Mouse (Mus musculus) CH12.LX (cell line): ENCODE data around the gene Pde4d. TPM values are rescaled to one million over a fixed set of nuclear protein-coding genes. Genes with fewer than 3 reads are reported as not detected.
"Not testable (repeated sequence)": the region's sequence is repeated elsewhere in the genome, so short reads cannot be mapped to it uniquely, and the experiment has no call there.

Experiments used
- DNase-seq: peaks from one replicate; pipeline ENCODE4 v3.0.0-alpha.2; 2013; ENCODE audit errors: extremely low read depth
- H3K27ac ChIP-seq: 2 replicates; pipeline ENCODE4 v1.5.1; 2012; ENCODE audit warnings: low read depth, mild to moderate bottlenecking, control low read depth, moderate library complexity; ENCODE audit not compliant: insufficient read depth
- H3K27me3 ChIP-seq: replicated peaks from 2 replicates; pipeline ENCODE3; 2012; ENCODE audit warnings: inconsistent platforms
- H3K36me3 ChIP-seq, 2 experiments: replicated peaks in 1 of 2; 2 replicates each; pipeline versions ENCODE3 to v1.6.1; 2012; ENCODE audit warnings: inconsistent platforms in 1 of 2, low read length in 1 of 2, mild to moderate bottlenecking in 1 of 2, mixed read lengths in 1 of 2, moderate library complexity in 1 of 2; ENCODE audit not compliant: control insufficient read depth in 1 of 2, insufficient read depth in 1 of 2
- H3K4me1 ChIP-seq, 2 experiments: 2 replicates each; pipeline ENCODE4 v1.6.1; 2012; ENCODE audit warnings: inconsistent platforms in 1 of 2, moderate library complexity in 1 of 2; ENCODE audit not compliant: insufficient read depth in 2 of 2, control insufficient read depth in 1 of 2
- H3K4me2 ChIP-seq: 2 replicates; pipeline ENCODE4 v1.6.1; 2012; ENCODE audit warnings: low read depth, mild to moderate bottlenecking, control low read depth; ENCODE audit not compliant: poor library complexity, insufficient read depth, severe bottlenecking
- H3K4me3 ChIP-seq, 3 experiments: fragments of 150-350 bp in 1 of 3; sonication (generic) in 1 of 3; replicated peaks in 1 of 3; 2 replicates each; pipeline versions ENCODE3 to v1.5.1; 2011 to 2012; ENCODE audit warnings: low read depth in 2 of 3, low read length in 2 of 3, mild to moderate bottlenecking in 2 of 3, moderate library complexity in 2 of 3, control low read depth in 1 of 3, improper control_type of control experiment in 1 of 3, inconsistent platforms in 1 of 3, mixed read lengths in 1 of 3; ENCODE audit not compliant: poor library complexity in 1 of 3
- H3K79me2 ChIP-seq: replicated peaks from 2 replicates; pipeline ENCODE4 v1.6.1; 2012; ENCODE audit warnings: mild to moderate bottlenecking, moderate library complexity; ENCODE audit not compliant: control insufficient read depth, poor library complexity, insufficient read depth, severe bottlenecking; ENCODE audit errors: extremely low read depth
- H3K9ac ChIP-seq: 2 replicates; pipeline ENCODE4 v1.6.1; 2012; ENCODE audit warnings: low read depth, mild to moderate bottlenecking, control low read depth, moderate library complexity; ENCODE audit not compliant: insufficient read depth
- H3K9me3 ChIP-seq: replicated peaks from 2 replicates; pipeline ENCODE3; 2012; ENCODE audit warnings: low read length, inconsistent platforms, mixed read lengths
- BHLHE40 ChIP-seq: IDR thresholded peaks from 2 replicates; pipeline ENCODE4 v1.6.1; 2011; ENCODE audit warnings: mild to moderate bottlenecking, low read depth, low read length, improper control_type of control experiment
- CTCF ChIP-seq, 2 experiments: IDR thresholded peaks in 1 of 2; conservative IDR thresholded peaks in 1 of 2; 2 replicates each; pipeline ENCODE4 v1.5.1; 2011 to 2012; ENCODE audit warnings: low read depth in 2 of 2, low read length in 2 of 2, improper control_type of control experiment in 1 of 2, inconsistent platforms in 1 of 2, mild to moderate bottlenecking in 1 of 2, moderate library complexity in 1 of 2
- EP300 ChIP-seq: IDR thresholded peaks from 2 replicates; pipeline ENCODE4 v1.6.1; 2011; ENCODE audit warnings: low read length, improper control_type of control experiment
- JUND ChIP-seq: conservative IDR thresholded peaks from 2 replicates; pipeline ENCODE4 v1.6.1; 2011; ENCODE audit warnings: low read depth, low read length, improper control_type of control experiment
- MAZ ChIP-seq: IDR thresholded peaks from 2 replicates; pipeline ENCODE4 v1.6.1; 2012; ENCODE audit warnings: low read depth, mild to moderate bottlenecking, inconsistent platforms, low read length, improper control_type of control experiment, moderate library complexity
- MEF2A ChIP-seq: IDR thresholded peaks from 2 replicates; pipeline ENCODE4 v1.6.1; 2014; ENCODE audit warnings: low read depth, mild to moderate bottlenecking, inconsistent platforms, low read length, improper control_type of control experiment, borderline replicate concordance
- MXI1 ChIP-seq: IDR thresholded peaks from 2 replicates; pipeline ENCODE4 v1.6.1; 2011; ENCODE audit warnings: mild to moderate bottlenecking, low read depth, low read length, improper control_type of control experiment
- NELFE ChIP-seq: IDR thresholded peaks from 2 replicates; pipeline ENCODE4 v1.6.1; 2011; ENCODE audit warnings: low read depth, low read length, improper control_type of control experiment
- RAD21 ChIP-seq: IDR thresholded peaks from 2 replicates; pipeline ENCODE4 v1.6.1; 2011; ENCODE audit warnings: low read depth, mild to moderate bottlenecking, low read length, improper control_type of control experiment, moderate library complexity
- SMC3 ChIP-seq: IDR thresholded peaks from 2 replicates; pipeline ENCODE4 v1.6.1; 2011; ENCODE audit warnings: low read depth, low read length, improper control_type of control experiment
- UBTF ChIP-seq: IDR thresholded peaks from 2 replicates; pipeline ENCODE4 v1.6.1; 2012; ENCODE audit warnings: low read depth, mild to moderate bottlenecking, inconsistent platforms, low read length, improper control_type of control experiment, moderate library complexity
- ZMIZ1 ChIP-seq: IDR thresholded peaks from 2 replicates; pipeline ENCODE4 v1.6.1; 2012; ENCODE audit warnings: low read depth, mild to moderate bottlenecking, inconsistent platforms, low read length, improper control_type of control experiment
- dilution Hi-C: fragments of 300-500 bp; cut with MboI; formaldehyde crosslinking; loops from 2 replicates; pipeline ENCODE4 v1.14.3; 2020; ENCODE audit warnings: low sequenced_read_pairs; ENCODE audit not compliant: extremely low pct_unique_long_range_greater_than_20kb, extremely low pct_ligation_motif_present
- in situ Hi-C: fragments of 300-500 bp; cut with MboI; formaldehyde crosslinking; loops from 3 replicates; pipeline ENCODE4 v1.14.3; 2019; ENCODE audit warnings: low sequenced_read_pairs, low pct_ligation_motif_present, low pct_unique_long_range_greater_than_20kb, mixed read lengths
- polyA plus RNA-seq: library from polyadenylated mRNA; unstranded; fragments of >175 nt; gene quantifications from 2 replicates; pipeline ENCODE4 v1.2.1, GENCODE M21; 2012; ENCODE audit warnings: low read depth; ENCODE audit not compliant: insufficient read length
- total RNA-seq, 2 experiments: library from RNA; depleted of rRNA; stranded (reverse); fragments of 300-350 nt in 1 of 2; fragments of >200 nt in 1 of 2; gene quantifications; 2 replicates each; pipeline ENCODE4 v1.2.3; 2012 to 2014

Gene Pde4d
- total and polyA plus RNA-seq, 3 experiments: not detected

DNA sequence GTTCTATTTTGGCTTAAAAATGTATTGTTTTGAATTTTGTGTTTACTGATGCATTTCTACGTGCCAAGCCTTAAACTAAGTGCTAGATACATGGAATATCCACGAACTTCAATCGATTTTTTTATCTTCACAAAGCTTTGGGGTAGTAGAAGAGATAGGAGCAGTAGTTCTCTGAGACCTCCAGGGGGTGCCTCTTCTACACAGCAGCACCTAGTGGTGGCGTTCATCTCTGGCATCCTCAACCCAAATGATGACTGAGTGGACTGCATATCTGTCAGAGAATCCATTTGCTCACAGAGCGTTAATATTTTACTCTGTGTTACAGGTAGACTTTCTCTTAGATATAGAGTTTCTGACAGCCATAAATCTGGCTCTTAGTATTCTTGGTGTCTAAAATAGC, 272.5 kb downstream of the Pde4d start:
- in situ Hi-C loops (no loop called here), dilution Hi-C loops (no loop called here)
- Histone ChIP-seq H3K9me3 (no peaks in the 10 kb centered on the region), H3K79me2 (no peaks in the 10 kb centered on the region), H3K9ac (no peak overlapping the region), H3K4me2 (no peak overlapping the region), H3K4me3 (no peak overlapping the region), H3K4me1 (no peaks in the 10 kb centered on the region), H3K36me3 (no peaks in the 10 kb centered on the region), H3K27me3 (no peaks in the 10 kb centered on the region), H3K27ac (no peak overlapping the region)
- peak; percentile 51 for DNase-seq
- peak; percentile 81 for TF ChIP-seq SMC3
- no peak for TF ChIP-seq MEF2A
- no peak for TF ChIP-seq BHLHE40
- TF ChIP-seq RAD21: peak; percentile 60
- no peak for TF ChIP-seq MAZ
- no peak for TF ChIP-seq ZMIZ1
- peak; percentile 25 to 98; a peak in 2 of 4 replicates for TF ChIP-seq CTCF (conservative IDR thresholded peaks at IDR 0.05 in 1 of 2, IDR thresholded peaks at IDR 0.05 in 1 of 2; ENCODE audit: low read depth in 2 of 2, low read length in 2 of 2)
- no peak for TF ChIP-seq MXI1
- no peak for TF ChIP-seq JUND
- no peak for TF ChIP-seq UBTF
- peak; percentile 33; the same call in 1 of the 2 replicates for TF ChIP-seq NELFE

DNA sequence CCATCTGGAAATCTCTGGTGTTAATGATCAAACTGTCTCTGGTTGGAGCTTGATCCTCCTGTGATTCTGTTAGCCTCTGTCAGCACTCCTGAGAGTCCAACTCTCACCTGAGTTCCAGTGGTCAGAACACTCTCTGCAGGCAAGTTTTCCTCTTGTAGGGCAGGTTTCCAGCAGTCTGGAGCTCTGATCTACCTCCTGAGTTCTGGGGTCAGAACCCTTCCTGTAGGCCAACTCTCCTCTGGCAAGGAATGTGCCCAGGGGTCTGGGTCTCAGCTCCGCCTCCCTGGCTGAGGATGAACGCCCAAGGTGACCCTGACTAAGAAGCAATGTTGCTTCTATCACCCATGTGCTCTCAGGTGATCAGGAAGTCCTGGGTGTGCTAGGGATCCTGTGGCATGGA, 284.6 kb downstream of the Pde4d start:
- H3K4me1 ChIP-seq, dilution Hi-C loops, H3K4me2 ChIP-seq, DNase-seq, H3K36me3 ChIP-seq, H3K27me3 ChIP-seq, in situ Hi-C loops, H3K27ac ChIP-seq, H3K9me3 ChIP-seq, H3K79me2 ChIP-seq, H3K9ac ChIP-seq, H3K4me3 ChIP-seq: not testable (repeated sequence)

DNA sequence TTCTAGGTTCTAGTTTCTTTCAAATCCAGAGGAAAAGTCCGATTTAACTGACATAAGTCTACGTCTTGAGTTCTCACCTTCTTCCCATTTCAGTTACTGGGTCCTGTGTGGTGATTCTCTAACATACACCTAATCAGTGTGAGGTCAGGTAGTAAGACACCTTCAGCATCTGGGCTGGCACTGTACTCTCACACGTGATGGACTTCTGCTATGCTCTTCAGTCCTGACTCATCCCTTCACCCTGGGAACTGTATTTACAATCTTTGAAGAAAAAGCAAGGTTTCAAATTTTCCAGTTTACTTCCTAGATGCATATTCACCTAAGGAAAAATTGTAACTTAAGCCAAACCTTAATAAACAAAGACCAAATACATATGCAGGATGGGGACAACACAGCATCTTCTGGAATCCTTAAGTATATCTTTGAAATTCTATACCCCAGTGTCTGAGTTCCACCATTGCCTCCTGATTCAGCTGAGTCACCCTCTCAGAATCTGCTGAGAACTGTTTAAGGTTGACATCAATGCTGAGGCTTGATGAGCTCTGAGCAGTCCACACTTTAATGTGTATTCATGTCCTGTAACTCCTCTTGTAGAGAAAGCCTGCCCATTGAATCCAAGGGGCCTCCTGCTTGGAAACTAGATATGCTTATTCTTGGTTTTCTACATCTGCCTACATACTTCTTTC, 301.6 kb downstream of the Pde4d start:
- Histone ChIP-seq H3K4me2 (no peak overlapping the region), H3K79me2 (no peaks in the 10 kb centered on the region), H3K4me1 (peaks cover 5 to 7% of the 10 kb centered on the region in 2 experiments; a peak in 2 of 4 replicates), H3K27me3 (no peaks in the 10 kb centered on the region)
- in situ Hi-C loops: no loop called here
- peak; percentile 55 for TF ChIP-seq BHLHE40
- no peak for TF ChIP-seq EP300
- TF ChIP-seq, all 38 proteins: peak for 1
- Histone ChIP-seq H3K9me3 (no peaks in the 10 kb centered on the region), H3K9ac (no peak overlapping the region), H3K27ac (no peak overlapping the region), H3K4me3 (no peak overlapping the region), H3K36me3 (no peaks in the 10 kb centered on the region)
- dilution Hi-C loops: no loop called here
- DNase-seq: no peak
